Mouse (Mus musculus): ENCODE data around the gene Manba.
"Not testable (repeated sequence)": the region's sequence is repeated elsewhere in the genome, so short reads cannot be mapped to it uniquely, and the experiment has no call there.

The Manba gene

DNA sequence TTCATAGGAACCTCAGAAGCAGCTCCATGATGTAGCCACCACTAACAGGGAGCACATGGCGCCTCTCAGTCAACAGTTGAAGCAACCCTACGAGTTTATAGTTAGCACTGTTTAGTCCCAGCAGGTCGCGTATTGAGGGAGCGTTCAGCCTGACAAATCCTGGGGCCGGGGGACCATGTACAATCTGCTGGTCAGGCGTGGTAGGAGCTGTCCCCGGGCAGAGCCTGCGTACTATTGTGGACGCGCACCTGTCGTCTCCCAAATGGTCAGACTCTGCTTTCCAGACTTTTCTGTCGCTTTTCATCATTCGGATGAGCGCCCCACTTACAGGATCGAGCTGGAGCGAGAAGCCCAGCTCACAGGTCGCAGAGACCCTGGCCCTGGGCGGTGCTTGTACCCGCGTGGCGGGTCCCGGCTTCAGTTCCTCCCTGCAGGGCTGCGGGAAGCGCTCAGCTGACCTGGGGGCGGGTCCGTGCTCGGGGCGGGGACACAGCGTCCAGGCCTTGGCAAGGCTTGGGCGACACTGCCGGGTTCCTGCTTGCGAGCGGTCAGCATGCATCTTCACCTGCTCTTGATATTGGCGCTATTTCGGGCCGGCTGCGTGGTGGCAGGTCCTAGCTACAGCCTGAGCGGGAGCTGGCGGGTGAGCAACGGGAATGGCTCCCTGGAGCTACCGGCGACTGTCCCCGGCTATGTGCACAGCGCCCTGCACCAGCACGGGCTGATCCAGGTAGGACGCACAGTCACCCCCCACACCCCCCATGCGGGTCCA lies at the start of gene Manba:
Manba (plus strand) TSS at position 484 of the 772 bp plus-strand sequence.
- DNase-seq (ENCODE audit: low read depth, low spot score): peak; percentile 89

DNA sequence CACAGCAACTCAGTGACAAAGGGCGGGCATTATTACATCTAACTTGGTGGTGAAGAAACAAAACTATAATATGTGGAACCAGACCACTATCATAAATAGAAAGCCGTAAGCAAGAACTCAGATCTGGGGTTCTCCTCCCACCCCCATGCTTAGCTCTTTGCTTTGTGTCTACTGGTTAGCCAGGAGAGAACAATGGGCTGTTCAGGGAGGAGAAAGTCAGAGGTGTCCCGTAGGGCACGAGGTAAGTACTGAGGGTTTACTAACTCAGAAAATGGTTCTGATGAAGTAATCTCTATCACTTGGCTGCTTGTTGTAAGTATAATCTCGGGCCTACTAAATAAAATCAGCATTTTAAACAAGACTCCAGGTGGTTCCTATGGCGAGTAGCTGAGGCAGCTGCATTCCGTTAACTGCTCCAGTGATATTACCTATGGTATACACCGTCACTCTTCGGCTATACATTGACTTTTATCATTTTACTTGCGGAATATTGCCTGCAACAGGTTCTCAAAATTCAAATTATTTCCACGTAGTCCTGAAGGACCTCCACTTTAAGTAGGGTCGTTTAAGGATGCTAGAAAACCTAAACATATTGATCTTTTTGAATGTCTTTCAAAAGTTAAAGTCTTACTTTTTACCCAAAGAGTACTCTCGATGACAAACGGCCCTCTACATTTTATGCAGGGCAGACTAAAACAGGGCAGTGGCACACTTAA lies 48.4 kb upstream of the Manba start:
- DNase-seq (ENCODE audit: low read depth, low spot score): no peak

DNA sequence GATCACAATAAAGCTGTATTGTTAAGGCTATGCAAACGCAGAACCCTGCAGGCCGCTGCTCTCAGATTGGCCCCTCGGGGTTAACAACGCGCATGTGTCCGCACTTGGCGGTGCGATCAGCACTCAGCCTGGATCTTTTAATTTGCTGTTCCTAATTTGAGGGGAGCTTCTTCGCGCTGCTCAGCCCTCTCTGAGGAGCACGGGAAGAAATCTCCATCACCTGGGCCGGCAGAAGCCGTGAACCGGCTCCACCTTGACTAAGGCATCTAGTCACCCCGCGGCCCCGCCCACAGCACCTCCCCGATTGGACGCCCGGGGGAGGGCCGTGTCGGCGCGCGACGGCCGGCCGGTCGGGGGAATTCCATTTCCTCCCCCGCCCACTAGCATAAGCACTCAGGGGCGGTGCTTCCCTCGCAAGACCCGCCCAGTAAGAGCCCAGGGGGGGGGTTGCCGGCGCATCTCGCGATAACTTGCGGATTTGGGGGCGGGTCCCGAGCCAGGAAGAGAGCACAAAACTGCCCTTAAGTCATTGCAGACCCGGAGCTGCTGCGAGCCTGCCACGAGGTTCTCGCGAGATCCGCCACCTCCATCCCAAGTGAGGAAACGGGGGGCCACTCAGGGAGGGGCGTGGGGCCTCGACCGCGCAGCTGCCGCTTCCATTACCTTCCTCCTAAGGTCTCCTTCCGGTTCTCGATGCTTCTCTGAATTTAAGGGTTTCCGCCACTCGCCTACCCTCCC lies 47.5 kb upstream of the Manba start, which contains the start of gene Ube2d3:
Ube2d3 (plus strand) TSS at position 392 of the 738 bp plus-strand sequence.
- peak; percentile 100 for DNase-seq (ENCODE audit: low read depth, low spot score)

- DNase-seq (ENCODE audit: low read depth, low spot score): peak; percentile 96
These were observed 46.9 kb upstream of the Manba start for GRCm38 (mm10) chr3:135438531-135438912.

DNA sequence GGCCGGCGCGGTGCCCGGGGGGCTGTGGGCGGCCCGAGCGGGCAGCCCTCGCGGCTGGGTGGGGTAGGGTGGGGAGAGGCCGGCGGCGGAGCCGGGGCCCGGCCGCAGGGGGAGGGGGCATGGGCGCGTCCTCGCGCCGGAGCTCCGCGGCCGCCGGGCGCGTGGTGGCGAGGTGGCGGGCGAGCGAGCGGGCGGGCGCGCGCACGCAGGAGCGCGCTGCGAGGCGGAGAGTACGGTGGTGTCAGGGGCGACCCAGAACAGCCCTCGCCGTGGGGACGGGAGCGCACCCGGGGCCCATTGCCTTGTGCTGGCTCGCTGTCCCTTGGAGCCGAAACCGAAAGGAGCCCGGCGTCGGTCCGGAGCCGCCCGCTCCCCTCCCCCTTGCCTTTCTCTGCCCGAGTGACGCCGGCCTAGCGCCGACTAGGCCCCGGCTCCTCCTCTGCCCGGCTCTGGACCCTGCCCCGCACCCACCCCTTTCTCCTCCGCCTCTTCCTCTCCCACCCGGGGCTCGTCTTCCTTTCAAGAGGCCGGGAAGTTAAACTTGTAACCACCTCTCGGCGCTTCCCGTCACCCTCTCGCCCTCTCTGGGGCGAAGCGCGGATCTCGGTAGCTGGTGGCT lies 46.4 kb upstream of the Manba start:
- peak; percentile 86 for DNase-seq (ENCODE audit: low read depth, low spot score)

GRCm38 (mm10) chr3:135439651-135440050 lies 45.8 kb upstream of the Manba start:
- no peak for DNase-seq (ENCODE audit: low read depth, low spot score)

- peak; percentile 51 for DNase-seq (ENCODE audit: low read depth, low spot score)
These were observed 45.2 kb upstream of the Manba start for GRCm38 (mm10) chr3:135440221-135440620.

- peak; percentile 11 for DNase-seq (ENCODE audit: low read depth, low spot score)
These were observed 44.8 kb upstream of the Manba start for GRCm38 (mm10) chr3:135440621-135441020.

DNA sequence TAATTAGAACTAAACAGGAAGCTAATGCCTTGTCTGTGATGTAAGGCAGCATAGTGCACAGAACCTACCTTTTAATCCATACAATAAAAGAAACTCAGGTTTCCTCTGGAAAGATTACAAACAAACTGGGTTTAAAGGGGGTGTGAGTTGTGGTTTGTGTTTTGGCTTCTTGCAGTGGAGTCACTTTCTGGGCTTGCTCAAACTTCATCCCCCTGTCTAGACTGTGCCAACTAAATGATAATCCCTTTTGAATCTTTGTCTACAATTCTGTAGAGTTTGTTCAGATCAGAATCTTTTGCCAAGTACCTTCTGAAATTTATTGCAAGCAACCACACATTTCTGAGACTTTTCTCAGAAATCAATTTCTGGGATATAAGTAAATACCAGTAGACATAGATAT lies 40.5 kb upstream of the Manba start:
- no peak for DNase-seq (ENCODE audit: low read depth, low spot score)

GRCm38 (mm10) chr3:135458981-135459380 lies 26.4 kb upstream of the Manba start:
- DNase-seq (ENCODE audit: low read depth, low spot score): no peak

DNA sequence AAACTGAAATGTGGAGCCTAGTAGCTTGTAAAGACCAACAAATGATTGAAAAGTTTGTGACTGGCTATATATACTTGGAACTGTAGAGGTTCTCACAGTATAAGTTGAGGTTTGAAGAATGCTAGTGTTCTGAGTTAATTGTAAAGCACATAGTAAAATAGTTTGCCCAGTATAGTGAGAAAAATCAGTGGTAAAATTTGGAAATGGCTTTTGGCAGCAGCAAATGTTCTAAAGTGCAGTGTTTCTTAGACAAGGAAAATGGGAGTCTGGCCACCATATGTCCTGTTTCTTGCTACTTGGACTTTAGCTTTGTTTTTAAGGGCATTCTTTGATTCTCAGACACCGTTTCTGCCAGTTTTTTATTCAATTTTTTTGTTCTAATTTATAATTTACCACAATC lies 17.0 kb upstream of the Manba start:
- no peak for DNase-seq (ENCODE audit: low read depth, low spot score)

- peak; percentile 52 for DNase-seq (ENCODE audit: low read depth, low spot score)
These were observed 16.3 kb upstream of the Manba start for GRCm38 (mm10) chr3:135469146-135469545.

DNA sequence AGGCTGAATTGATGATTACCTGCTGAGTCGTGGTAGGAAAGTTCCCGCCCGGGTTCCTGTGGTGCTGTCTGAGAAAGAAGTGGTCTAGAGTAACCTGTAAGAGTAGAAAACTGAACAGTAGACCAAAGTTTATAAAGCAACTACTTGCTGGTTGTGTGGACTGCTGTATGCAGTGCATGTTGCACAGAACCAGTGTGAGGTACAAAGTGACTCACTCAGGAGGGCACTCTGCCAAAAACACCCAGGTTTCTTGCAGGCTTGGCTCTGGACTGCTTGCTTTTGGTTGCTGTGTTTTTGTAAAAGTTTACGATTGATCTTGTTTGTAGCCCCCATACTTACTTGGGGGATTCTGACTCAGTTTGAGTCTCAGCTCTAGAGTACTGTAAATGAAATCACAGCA lies 15.4 kb upstream of the Manba start:
- peak; percentile 95 for DNase-seq (ENCODE audit: low read depth, low spot score)

GRCm38 (mm10) chr3:135470823-135471222 lies 14.6 kb upstream of the Manba start:
- no peak for DNase-seq (ENCODE audit: low read depth, low spot score)

DNA sequence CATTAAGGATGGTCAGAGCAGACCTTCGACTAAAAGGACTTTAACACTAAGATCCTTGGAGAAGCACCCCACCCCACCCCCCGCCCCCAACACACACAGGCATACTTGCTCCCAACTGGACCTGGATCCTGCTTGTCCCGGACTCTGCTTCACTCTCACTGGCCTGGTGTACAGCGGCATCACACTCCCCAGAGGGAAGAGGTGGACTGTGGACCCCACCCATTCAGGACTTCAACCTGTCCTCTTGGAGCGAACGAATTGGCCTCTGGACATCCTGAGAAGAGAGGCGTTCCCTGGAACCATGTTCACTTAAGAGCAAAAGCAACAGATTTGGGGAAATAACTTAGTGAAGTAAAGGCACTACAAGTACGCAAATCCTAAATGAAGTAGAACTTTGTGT lies 10.4 kb upstream of the Manba start:
- no peak for DNase-seq (ENCODE audit: low read depth, low spot score)

DNA sequence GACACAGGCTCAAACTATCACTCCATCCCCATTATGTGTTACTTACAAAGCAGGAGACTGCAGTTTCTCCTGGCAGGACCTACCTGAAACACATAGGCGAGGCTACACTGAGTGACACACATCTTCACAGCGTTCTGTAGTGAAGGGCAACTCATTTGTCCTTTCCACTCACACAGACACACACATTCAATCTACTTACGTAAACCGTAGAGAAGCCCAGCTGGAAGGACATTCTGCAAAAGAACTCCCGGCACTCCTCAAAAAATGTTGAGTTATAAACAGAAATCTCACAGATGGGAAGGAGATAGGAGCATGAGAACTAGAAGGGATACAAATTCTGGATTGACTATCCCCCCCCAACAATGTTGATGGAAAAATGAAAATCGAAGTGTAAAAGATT lies 9.1 kb upstream of the Manba start:
- DNase-seq (ENCODE audit: low read depth, low spot score): peak; percentile 72

- no peak for DNase-seq (ENCODE audit: low read depth, low spot score)
These were observed 8.4 kb upstream of the Manba start for GRCm38 (mm10) chr3:135476977-135477376.

DNA sequence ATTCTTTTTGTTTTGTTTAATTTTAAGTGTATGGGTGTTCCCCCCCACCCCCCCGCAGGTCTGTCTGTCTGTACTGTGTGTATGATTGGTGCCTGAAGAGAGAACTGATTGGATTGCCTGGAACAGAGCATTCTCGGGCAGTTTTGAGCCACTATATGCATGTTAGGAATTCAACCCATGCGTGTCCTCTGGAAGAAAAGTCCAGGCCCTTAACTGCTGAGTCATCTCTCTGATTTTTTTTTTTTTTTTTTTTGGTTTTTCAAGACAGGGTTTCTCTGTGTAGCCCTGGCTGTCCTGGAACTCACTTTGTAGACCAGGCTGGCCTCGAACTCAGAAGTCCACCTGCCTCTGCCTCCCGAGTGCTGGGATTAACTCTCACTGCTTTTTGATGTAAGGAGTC lies 6.3 kb upstream of the Manba start:
- DNase-seq (ENCODE audit: low read depth, low spot score): not testable (repeated sequence)

GRCm38 (mm10) chr3:135480767-135481166 lies 4.6 kb upstream of the Manba start:
- no peak for DNase-seq (ENCODE audit: low read depth, low spot score)

GRCm38 (mm10) chr3:135481608-135482007 lies 3.8 kb upstream of the Manba start:
- DNase-seq (ENCODE audit: low read depth, low spot score): no peak

- DNase-seq (ENCODE audit: low read depth, low spot score): not testable (repeated sequence)
These were observed 761 bp upstream of the Manba start for GRCm38 (mm10) chr3:135484650-135485049.

- DNase-seq (ENCODE audit: low read depth, low spot score): no peak
These were observed 460 bp downstream of the Manba start for GRCm38 (mm10) chr3:135485900-135486241.

Data from brain, adult 2 months (tissue).